Mouse (Mus musculus) heart, embryonic 10.5 days (tissue): Measurements from ENCODE around the gene Slfn4. TPM values are rescaled to one million over a fixed set of nuclear protein-coding genes. Genes with fewer than 3 reads are reported as not detected.
"Not testable (repeated sequence)": the region's sequence is repeated elsewhere in the genome, so short reads cannot be mapped to it uniquely, and the experiment has no call there.

Source experiments
- DNase-seq: peaks from one replicate; pipeline ENCODE4 v3.0.0-alpha.2; 2017; ENCODE audit warnings: low spot score
- H3K27ac ChIP-seq: fragments of 300-500 bp; sonication (generic); 2 replicates; pipeline ENCODE4 v1.5.1; 2016; ENCODE audit warnings: mild to moderate bottlenecking
- H3K27me3 ChIP-seq: fragments of 300-500 bp; sonication (generic); 2 replicates; pipeline ENCODE4 v1.6.1; 2016; ENCODE audit warnings: mild to moderate bottlenecking; ENCODE audit not compliant: poor library complexity, insufficient read depth, severe bottlenecking
- H3K36me3 ChIP-seq: fragments of 300-500 bp; sonication (generic); 2 replicates; pipeline ENCODE4 v1.6.1; 2016; ENCODE audit warnings: mild to moderate bottlenecking, moderate library complexity
- H3K4me1 ChIP-seq: fragments of 300-500 bp; sonication (generic); 2 replicates; pipeline ENCODE4 v1.6.1; 2016; ENCODE audit warnings: mild to moderate bottlenecking
- H3K4me3 ChIP-seq: fragments of 300-500 bp; sonication (generic); 2 replicates; pipeline ENCODE4 v1.5.1; 2016; ENCODE audit warnings: mild to moderate bottlenecking, moderate library complexity
- H3K9me3 ChIP-seq: fragments of 300-500 bp; sonication (generic); 2 replicates; pipeline ENCODE4 v1.6.1; 2016; ENCODE audit warnings: mild to moderate bottlenecking, moderate library complexity
- WGBS: fragments of 180-500 bp; shearing (Covaris S2); methylation state at CpG from one replicate; pipeline ENCODE4 v1.1.7; 2016; 5-methylcytosine and 5-hydroxymethylcytosine counted together
- polyA plus RNA-seq: library from polyadenylated mRNA; unstranded; fragments of >200 nt; fragmentation: Nextera tagmentation; extraction: Ambion mirVana; gene quantifications from 2 replicates; pipeline ENCODE4 v1.2.1, GENCODE M21; 2016

Slfn4 gene
- polyA plus RNA-seq, 1 experiment from 2014 or later, result not detected

DNA sequence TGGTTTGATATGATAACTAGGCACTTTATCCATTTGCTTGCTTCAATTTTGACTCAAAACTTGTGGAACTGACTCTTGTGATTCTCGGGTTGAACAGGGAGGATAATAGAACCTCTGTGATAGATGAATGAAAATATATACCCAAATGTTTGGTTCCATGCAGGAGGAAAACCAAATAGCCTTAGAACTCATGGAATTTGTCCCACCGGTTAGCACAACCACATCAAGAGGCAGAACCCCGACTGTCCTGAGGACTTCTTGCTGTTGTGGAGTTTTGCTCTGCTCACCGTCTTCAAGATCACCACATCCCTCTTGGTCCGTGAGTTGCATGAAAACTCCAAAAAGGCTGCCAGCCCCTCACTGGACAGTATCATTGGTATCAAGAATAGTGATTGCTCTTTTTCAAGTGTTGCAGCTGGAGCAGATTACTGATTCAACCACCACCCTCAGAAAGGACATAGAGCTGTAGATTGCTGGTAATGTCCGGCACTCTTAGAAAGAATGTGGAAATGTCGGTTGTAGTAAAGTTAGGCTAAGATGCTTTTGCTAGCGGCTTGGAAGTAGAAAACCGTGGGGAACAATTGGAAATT, 50.5 kb downstream of the Slfn4 start:
- DNase-seq, result no peak
- Histone ChIP-seq H3K27ac (no peak overlapping the region), H3K36me3 (no peaks in the 10 kb centered on the region), H3K9me3 (no peaks in the 10 kb centered on the region), H3K4me1 (no peaks in the 10 kb centered on the region), H3K4me3 (no peak overlapping the region), H3K27me3 (no peaks in the 10 kb centered on the region)
- WGBS, result 84% methylated on average over 9 of the region's 9 CpGs

DNA sequence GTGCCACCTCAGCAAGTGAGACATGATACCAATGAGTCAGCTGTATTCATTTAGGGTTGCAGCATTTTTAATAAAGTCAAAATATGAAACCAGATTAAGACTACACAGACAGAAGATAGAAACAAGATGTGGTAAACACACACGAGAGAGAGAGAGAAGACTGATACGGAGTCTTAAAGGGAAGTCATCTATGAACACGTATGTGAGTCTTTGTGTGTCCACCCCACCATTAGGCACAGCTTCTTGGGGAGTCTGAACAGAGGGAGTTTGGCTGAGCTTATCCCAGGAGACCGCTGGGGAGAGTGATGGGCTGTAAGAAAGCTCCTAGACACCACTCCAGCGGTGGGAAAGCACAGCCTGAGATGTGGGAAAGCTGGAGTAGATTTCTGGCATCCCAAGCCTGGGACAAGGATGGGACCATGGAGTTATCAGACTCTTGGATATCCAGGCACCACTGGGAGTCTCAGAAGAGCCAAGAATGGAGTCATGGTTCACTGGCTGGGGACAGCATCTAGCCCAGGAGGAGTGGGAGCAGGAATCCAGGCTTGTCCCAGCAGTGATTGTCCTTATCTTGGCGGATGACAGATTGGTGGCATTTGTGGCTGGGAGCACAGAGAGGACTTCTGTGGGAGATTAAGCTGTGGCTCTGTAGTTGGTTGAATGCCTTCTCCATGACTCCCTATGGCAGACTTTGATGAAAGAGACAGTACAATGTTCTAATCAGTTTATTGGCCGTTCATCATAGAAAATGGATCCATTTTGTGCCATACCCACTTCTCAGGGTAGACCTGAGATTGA, 53.1 kb downstream of the Slfn4 start:
- H3K27me3 ChIP-seq, result no peaks in the 10 kb centered on the region
- H3K27ac ChIP-seq, result no peak overlapping the region
- no peaks in the 10 kb centered on the region for H3K9me3 ChIP-seq
- no peak for DNase-seq
- 70% methylated on average over 7 of the region's 7 CpGs for WGBS
- no peaks in the 10 kb centered on the region for H3K4me1 ChIP-seq
- no peaks in the 10 kb centered on the region for H3K36me3 ChIP-seq
- no peak overlapping the region for H3K4me3 ChIP-seq

DNA sequence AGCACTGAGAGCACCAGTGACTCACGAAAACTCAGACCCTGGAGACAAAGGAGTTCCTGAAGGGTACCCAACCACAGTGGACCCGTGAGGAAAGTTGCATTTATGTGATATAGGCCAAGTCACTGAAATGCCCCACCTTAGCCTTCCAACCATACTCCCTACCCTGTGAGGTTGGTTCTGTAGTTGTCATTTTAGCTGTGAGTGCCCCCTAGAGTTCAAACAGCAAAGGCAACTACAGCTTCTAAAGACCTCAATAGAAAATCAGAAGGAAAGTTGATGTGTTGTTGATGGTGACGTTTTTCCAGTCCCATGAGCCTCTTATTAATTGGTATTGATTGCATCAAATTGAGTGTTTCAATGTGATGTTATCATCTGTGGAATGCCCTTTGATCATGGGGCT, 56.0 kb downstream of the Slfn4 start:
- Histone ChIP-seq H3K27ac (no peak overlapping the region), H3K36me3 (no peaks in the 10 kb centered on the region), H3K27me3 (no peaks in the 10 kb centered on the region), H3K4me3 (no peak overlapping the region), H3K9me3 (no peaks in the 10 kb centered on the region), H3K4me1 (no peaks in the 10 kb centered on the region)
- DNase-seq, result no peak
- WGBS, result 64% methylated on average over 3 of the region's 3 CpGs

DNA sequence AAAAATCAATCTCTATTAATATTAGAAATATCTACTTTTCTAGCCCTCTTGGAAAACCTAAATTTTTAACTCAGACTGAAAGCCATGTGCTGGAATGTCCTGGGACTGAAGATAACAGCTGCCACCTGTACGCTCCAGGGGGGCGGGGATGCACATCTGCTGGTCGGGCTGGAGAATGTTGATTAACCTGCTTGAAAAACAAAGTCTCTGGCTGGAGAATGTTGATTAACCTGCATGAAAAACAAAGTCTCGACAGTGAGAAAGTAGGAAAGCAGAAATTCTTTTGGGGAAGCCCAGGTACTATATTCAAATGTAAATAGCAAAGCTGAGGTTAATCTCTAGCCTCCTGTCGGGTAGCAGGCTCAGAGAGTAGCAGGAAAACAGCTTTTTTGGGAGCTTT, 58.6 kb downstream of the Slfn4 start:
- not testable (repeated sequence) for H3K27me3 ChIP-seq, H3K4me3 ChIP-seq, H3K9me3 ChIP-seq, DNase-seq, H3K36me3 ChIP-seq, H3K27ac ChIP-seq, H3K4me1 ChIP-seq
- WGBS, result 47% methylated on average over 5 of the region's 5 CpGs

GRCm38 (mm10) chr11:83237390-83237789, 62.4 kb downstream of the Slfn4 start:
- not testable (repeated sequence) for H3K27ac ChIP-seq, H3K27me3 ChIP-seq, H3K4me3 ChIP-seq, H3K36me3 ChIP-seq, DNase-seq, H3K4me1 ChIP-seq, H3K9me3 ChIP-seq
- WGBS, result 80% methylated on average over 9 of the region's 9 CpGs

DNA sequence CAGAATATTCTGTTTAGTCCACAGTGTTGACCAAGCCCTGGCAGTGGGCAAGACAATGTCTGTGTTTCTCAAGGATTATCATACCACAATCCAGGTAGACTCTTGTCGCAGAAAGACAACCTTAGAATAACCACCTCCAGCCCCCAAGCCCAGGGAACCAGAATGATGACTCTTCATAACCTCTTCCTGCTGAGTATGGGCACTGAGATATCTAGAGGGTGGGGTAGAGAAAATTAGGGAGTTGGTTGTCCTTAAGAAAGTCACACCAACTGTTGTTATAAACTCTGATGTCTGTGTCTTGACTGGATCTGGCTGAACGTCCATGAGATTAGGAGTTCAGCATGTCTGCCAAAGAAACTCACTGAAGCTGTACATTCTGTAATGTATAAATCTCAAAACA, 63.4 kb downstream of the Slfn4 start:
- H3K4me1 ChIP-seq, result no peaks in the 10 kb centered on the region
- no peak overlapping the region for H3K27ac ChIP-seq
- H3K27me3 ChIP-seq, result no peaks in the 10 kb centered on the region
- 82% methylated on average over 2 of the region's 2 CpGs for WGBS
- no peaks in the 10 kb centered on the region for H3K9me3 ChIP-seq
- no peak overlapping the region for H3K4me3 ChIP-seq
- no peaks in the 10 kb centered on the region for H3K36me3 ChIP-seq
- no peak for DNase-seq

DNA sequence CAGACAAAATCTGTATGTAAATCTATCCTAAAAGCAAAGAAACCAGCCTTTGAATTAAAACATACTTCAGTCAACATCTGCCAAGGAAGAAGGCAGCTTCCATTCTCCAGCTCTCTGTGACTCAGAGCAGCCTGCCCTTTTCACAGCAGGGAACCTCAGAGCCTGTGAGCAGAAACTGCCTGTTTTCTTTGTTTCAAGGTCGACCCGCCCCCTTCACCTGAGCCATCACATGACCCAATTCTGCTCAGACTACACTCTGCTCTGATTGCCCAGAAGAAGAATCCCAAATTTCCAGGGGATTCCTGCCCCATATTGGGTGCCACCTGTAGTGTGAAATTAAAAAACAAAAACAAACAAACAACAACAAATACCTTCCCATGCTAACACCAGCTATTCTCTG, 64.8 kb downstream of the Slfn4 start:
- Histone ChIP-seq H3K9me3 (no peaks in the 10 kb centered on the region), H3K27ac (no peak overlapping the region), H3K4me1 (no peaks in the 10 kb centered on the region), H3K27me3 (no peaks in the 10 kb centered on the region), H3K4me3 (no peak overlapping the region), H3K36me3 (no peaks in the 10 kb centered on the region)
- 21% methylated on average over 2 of the region's 2 CpGs for WGBS
- no peak for DNase-seq

Other genes with a start within 250 kb of the Slfn4 start
- 0.35 and 0.86 TPM in 2 replicates for gene Slfn5, start 223.8 kb upstream of the Slfn4 start, polyA plus RNA-seq
- 12.6 and 17.8 TPM in 2 replicates for gene Slfn9, start 183.4 kb upstream of the Slfn4 start, polyA plus RNA-seq
- 0.04 and 0.30 TPM in 2 replicates for gene Slfn8, start 154.4 kb upstream of the Slfn4 start, polyA plus RNA-seq
- gene Slfn2, start 110.1 kb upstream of the Slfn4 start, polyA plus RNA-seq, result 1.3 and 1.5 TPM in 2 replicates
- not detected in 2 replicates for gene Slfn1, start 58.3 kb upstream of the Slfn4 start, polyA plus RNA-seq
- gene Slfn3, start 16.1 kb downstream of the Slfn4 start, polyA plus RNA-seq, result 0.49 and 0.99 TPM in 2 replicates
- gene Slfn14, start 111.5 kb downstream of the Slfn4 start, polyA plus RNA-seq, result 0.58 and 0.79 TPM in 2 replicates
- 48.2 and 55.0 TPM in 2 replicates for gene Ap2b1, start 123.8 kb downstream of the Slfn4 start, polyA plus RNA-seq
- gene Pex12, start 127.4 kb downstream of the Slfn4 start, polyA plus RNA-seq, result 9.6 and 11.9 TPM in 2 replicates
- 8.1 and 11.4 TPM in 2 replicates for gene Rasl10b, start 234.0 kb downstream of the Slfn4 start, polyA plus RNA-seq